Mouse (Mus musculus): Measurements from ENCODE around the gene Phactr2.

- TF ChIP-seq EP300 (IDR thresholded peaks at IDR 0.05; ENCODE audit: insufficient read depth, low read depth, low read length) (no peak), POLR2A (IDR thresholded peaks at IDR 0.05; ENCODE audit: insufficient read depth, low read length) (no peak)
Observed at GRCm38 (mm10) chr10:13331405-13332032, 142.7 kb downstream of the Phactr2 start.

Data from ES-Bruce4 (cell line).